Mouse (Mus musculus): ENCODE data around the gene Noxred1.
"Not testable (repeated sequence)": the region's sequence is repeated elsewhere in the genome, so short reads cannot be mapped to it uniquely, and the experiment has no call there.

The Noxred1 gene

GRCm38 (mm10) chr12:87238632-87239031, at the start of gene Noxred1:
Noxred1 (minus strand) TSS chr12:87238732.
- DNase-seq, result no peak

DNA sequence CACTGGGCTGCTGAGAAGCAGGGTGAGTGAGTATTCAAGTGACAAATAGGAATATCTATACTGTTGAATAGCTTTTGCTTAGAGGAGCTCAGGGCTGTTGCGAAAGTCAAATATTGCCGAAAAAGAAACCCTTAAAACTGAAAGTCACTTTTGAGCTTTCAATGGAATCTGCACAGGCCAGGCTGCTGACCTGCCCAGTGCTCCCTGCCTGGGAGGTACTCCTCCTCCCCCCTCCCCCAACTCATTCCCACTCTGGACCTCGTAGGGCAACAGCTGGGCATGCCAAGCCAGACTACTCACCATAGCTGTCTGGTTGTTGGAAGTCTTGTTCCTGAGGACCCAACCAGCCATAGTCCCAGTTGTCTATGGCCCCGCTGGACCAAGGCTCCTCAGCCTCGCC, 46.2 kb upstream of the Noxred1 start:
- DNase-seq, result no peak

- no peak for DNase-seq
These were observed 45.7 kb upstream of the Noxred1 start for GRCm38 (mm10) chr12:87284268-87284667.

- no peak for DNase-seq
These were observed 45.2 kb upstream of the Noxred1 start for GRCm38 (mm10) chr12:87283706-87284105.

DNA sequence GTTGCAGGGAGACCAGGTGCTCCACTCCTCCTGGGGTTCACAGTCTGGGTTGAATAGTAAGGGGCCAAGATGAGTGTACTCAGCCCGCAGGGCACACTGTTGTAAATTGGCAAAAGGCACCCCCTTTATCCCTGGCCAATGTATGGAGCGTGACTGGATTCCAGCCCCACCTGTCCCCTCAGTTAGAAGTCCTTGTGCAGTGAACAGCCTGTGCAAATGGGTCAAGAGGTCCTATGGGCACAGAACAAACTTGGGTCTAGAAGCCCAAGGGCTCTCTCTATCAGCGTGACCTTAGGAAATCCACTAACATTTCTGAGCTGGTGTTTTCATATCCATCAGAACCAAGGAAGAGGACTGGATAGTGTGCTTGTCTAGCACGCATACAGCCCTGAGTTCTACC, 44.2 kb upstream of the Noxred1 start:
- no peak for DNase-seq

DNA sequence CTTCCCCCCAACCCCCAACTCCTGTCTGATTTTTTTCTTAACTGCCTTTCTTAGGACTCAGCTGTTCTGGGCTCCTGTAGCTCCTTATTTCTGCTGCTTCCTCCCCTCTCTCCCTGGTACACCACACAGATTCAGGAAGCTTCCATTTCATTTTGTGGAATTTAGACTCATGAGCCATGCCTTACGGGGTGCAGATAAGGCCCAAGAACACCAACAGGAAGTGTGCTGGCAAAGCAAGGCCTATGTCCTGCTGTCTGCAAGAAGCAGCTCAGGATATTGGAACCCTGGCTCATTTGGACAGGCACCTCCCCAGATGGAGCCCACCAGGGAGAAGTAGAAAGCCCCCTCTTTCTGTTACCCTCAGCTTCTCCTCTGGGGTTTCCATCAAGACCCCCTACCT, 43.2 kb upstream of the Noxred1 start:
- no peak for DNase-seq

GRCm38 (mm10) chr12:87279879-87280278, 41.3 kb upstream of the Noxred1 start:
- no peak for DNase-seq

GRCm38 (mm10) chr12:87279350-87279749, 40.8 kb upstream of the Noxred1 start:
- DNase-seq, result no peak

DNA sequence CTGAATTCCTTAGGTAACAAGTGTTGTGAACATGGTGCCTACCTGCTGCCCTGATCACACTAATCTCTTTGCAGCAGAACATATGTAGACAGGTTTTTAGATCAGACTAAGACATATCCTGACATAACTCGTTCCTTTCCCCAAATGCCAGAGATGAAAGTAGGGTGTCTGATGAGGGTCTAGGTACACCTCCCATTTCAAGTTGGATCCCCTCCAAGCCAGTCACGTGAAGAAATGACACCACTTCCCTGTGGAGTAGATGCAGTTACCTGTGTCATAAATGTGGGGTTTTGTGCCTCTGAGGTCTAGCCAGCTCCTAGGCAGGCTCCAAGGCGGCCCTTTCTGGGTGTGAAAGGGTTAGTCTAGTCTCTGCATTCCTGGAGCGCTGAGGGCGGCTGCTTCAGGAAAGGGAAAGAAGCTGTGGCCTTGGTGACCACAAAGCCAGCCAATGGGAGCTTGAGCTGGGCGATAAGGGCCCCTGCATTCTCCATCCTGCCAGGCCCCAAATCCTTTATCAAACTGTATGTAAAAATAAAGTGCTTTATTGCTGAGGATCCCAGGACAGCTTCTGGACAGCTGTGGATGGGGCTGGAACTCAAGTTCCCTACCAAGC, 39.7 kb upstream of the Noxred1 start:
- DNase-seq, result no peak

DNA sequence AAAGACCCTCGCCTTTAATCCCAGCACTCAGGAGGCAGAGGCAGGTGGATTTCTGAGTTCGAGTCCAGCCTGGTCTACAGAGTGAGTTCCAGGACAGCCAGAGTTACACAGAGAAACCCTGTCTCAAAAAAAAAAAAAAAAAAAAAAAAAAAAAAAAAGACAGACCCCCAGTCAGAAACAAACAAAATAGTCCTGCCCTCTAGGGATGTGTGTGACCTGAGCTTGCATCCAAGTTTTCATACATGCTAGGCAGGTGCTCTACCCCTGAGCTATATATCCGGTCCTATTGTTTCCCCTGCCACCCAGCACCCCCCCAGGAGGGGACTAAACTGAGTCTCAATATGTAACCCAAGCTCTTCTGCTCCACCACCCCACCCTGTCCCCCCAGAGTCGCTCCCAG, 38.7 kb upstream of the Noxred1 start:
- DNase-seq, result not testable (repeated sequence)

DNA sequence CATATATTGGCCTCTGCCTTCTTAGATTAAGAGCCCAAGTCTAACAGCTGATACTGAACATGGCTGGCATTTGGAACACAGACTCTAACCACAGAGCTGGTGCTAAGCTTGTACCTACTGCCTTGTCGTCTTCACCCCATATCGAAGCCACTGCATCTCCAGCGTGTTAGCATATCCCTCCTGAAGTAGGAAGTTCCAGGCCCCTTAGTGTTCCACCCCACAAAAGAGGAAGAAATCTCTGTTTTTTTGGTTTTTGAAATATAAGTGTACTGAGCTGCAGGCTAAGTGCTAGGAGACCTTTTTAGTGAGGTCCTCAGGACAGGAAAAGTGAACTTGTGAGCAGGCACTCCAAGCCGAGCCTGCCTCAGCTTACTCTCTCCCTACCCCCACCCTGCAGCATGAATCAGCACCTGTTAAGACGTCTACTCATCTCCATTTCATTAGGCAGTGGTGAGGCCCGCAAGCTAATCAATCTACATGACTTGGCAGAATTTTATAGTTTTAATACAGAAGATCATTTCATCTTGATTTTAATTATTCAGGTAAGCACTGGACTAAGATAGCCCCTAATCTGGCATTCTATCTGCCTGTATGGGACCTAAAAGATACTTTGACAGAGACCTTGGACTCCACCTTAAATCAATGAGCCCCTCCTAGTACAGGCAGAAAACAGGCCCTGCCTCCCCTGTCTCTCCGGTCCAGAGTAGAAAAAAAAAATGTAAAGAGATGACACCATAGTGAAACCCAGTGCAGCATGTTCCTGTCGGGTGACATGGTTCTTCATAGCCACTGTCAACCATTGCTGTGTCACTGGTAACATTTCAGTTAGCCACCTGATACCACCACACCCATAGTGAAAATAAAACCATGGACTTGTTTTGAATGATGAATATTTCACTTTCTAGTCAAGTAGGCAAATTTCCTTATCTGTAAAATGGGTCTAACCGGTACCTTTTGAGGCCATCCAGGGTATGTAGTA, 36.6 kb upstream of the Noxred1 start:
- DNase-seq, result no peak

DNA sequence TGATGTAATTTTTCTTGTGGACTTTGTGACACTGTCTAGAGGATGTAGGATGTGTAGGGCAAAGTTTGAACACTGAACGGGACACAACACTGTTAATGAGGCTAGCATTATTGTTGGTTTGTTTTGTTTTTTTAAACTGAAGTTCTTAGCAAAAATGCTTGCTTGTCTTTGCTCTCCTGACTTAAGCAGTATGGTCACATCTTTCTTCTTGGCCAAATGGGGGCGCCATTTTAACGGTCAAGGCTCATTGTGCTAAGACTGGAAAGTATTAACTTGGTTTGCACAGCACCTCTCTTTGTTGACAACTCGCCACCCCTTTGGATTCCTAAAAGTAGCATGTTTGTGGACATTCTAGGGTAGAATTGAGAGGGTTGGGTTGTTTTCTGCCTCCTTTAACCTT, 29.1 kb upstream of the Noxred1 start:
- no peak for DNase-seq

GRCm38 (mm10) chr12:87266827-87267603, 28.5 kb upstream of the Noxred1 start:
- DNase-seq, result no peak

DNA sequence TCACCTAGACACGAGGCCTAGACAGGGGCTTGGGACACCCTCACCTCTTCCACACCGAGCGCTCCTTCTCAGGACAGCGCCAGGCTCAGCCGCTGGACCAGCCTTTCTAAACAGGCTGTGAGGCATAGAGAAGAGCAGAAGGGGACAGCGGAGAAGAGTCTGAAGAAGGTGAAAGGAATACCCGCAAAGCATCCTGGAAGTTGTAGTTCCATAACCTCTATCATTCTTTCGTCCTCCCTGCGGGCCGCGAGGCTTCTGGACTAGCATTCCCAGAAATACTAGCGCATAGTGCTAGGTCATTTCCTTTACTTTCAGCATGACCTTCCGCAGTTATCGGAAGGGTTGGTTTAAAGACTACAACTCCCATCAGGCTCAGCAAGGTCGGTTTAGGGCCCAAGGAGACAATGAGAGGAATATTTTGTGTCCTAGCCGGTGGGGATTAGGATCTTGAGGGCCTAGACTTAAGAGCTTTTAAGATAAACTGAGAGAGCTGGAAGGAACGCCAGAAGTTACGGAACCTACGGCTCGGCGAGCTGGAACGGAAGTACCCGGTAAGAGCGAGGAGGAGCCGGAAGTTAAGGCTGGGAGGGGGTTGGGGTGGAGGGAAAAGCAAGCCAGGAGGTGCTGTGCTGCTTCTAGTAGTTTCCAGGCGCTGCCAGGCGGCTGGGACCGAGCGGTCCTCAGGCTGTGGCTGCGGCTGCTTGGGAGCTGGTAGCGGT, 27.7 kb upstream of the Noxred1 start, which contains the start of the genes Vipas39 and Ahsa1:
TSS of gene Vipas39 (minus strand) at position 149 of the 719 bp plus-strand sequence.
TSS of gene Ahsa1 (plus strand) at position 372 of the 719 bp plus-strand sequence.
- peak; percentile 79 to 90 for DNase-seq

GRCm38 (mm10) chr12:87265444-87265843, 26.9 kb upstream of the Noxred1 start:
- no peak for DNase-seq

GRCm38 (mm10) chr12:87260562-87260961, 22.0 kb upstream of the Noxred1 start:
- DNase-seq, result no peak

GRCm38 (mm10) chr12:87256629-87257028, 18.1 kb upstream of the Noxred1 start:
- no peak for DNase-seq

- no peak for DNase-seq
These were observed 15.3 kb upstream of the Noxred1 start for GRCm38 (mm10) chr12:87253878-87254277.

DNA sequence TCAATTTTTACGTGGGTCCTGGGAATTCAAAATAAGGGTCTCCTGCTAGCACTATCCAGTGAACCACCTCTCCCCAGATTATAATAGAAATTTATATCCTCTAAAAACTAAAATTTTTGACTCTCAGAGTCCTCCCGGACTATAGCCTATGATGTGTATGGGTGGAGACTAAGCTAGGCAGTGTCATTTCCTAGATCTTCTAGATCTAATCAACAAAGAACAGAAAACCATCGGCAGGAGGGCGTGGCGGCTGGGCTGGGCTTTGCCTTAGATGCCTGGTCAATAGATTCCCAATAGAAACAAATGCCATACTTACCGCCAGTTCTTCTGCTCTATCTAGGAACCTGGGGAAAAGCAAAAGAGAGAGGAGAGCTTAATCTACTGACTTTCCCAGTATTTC, 11.6 kb upstream of the Noxred1 start:
- no peak for DNase-seq

DNA sequence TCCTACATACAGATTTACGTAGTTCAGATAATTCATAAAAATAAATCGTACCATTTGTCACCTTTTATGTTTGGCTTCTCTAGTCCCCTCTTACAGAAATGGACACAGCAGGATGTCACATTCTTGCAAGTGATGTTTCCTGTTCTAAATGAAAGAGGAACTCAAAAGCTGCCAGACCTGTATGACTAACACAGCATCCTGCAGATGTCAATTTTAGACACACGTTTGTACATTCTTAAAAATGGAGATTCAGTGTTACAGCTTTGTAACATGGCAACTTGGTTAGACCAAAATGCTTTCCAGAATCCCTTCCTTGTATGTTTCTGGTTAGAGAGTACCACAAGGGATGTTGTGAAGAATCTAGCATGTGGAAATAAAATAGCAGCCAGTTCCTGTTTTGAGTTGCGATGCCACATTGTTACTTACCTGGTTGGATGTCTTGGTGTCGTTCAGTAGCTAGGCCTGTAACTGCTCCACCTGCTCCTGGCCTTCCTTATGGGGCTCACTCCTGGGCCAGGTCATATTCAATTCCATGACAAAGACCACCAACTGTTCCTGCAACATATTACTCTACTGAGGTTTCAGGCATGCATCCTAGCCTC, 1.5 kb downstream of the Noxred1 start:
- no peak for DNase-seq

GRCm38 (mm10) chr12:87230379-87230895, 8.1 kb downstream of the Noxred1 start:
- no peak for DNase-seq

GRCm38 (mm10) chr12:87229633-87230032, 8.9 kb downstream of the Noxred1 start:
- DNase-seq, result no peak
